Mouse (Mus musculus) cerebellum, postnatal 4 days (tissue): ENCODE data around the gene Gprc5b.

Source experiments
- DNase-seq, 2 experiments: peaks; one replicate each; pipeline ENCODE4 v3.0.0; 2022; ENCODE audit warnings: low spot score in 2 of 2, mixed read lengths in 1 of 2

Gprc5b gene

DNA sequence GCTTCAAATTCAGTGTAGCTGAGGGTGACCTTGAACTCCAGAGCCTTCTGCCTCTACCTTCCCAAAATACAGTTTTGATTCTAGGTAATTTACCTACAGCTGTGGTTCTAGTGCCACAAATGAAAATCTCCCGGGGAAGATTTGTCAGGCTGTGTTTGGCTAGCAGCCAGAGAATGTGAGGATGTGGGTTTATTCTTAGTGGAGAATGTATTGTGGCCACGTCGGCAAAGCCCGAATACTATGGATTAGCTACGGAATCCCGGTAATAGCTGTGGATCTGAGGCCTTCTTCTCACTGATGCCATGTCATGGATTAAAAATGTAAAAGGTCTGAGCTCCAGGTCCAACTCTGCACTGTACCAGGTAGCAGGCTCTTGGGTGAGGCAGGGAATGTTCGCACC lies 45.3 kb downstream of the Gprc5b start:
- DNase-seq: no peak

DNA sequence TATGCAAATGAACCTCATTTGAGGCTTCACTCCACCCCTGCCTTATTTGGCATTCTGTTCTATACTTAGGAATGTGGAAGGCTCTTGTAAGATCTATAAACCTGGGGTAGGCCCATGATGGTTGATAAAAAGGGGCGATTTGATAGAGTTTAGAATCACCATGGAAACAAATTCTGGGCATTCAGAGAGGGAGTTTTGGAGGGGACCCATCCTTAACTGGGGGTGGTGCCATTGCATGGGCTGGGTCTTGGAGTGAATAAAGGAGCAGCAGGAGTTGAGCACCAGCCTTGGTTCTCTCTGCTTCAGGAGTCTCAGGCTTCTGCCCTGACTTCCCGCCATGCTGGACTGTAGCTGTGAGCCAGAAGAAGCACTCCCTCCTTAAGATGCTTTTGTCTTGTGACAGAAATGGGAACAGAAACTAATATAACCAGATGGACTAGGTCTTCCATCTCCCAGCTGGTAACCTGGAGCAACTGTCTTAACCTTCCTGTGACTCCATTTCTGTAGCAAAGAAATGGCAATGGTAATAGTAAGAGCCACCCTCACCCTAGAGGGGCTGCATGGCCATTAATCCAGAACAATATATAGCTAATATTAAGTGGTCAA lies 46.2 kb downstream of the Gprc5b start:
- DNase-seq: no peak

- DNase-seq: no peak
Observed at GRCm38 (mm10) chr7:118947241-118947640, 47.8 kb downstream of the Gprc5b start.

GRCm38 (mm10) chr7:118944884-118945283 lies 50.1 kb downstream of the Gprc5b start:
- no peak for DNase-seq

- DNase-seq: no peak
Observed at GRCm38 (mm10) chr7:118943170-118943569, 51.8 kb downstream of the Gprc5b start.

GRCm38 (mm10) chr7:118942297-118942696 lies 52.7 kb downstream of the Gprc5b start:
- DNase-seq: no peak

- DNase-seq: no peak
Observed at GRCm38 (mm10) chr7:118937469-118938387, 57.3 kb downstream of the Gprc5b start.

- DNase-seq: no peak
Observed at GRCm38 (mm10) chr7:118936844-118937243, 58.2 kb downstream of the Gprc5b start.

GRCm38 (mm10) chr7:118935306-118935705 lies 59.7 kb downstream of the Gprc5b start:
- DNase-seq: no peak

GRCm38 (mm10) chr7:118931502-118932395 lies 63.3 kb downstream of the Gprc5b start:
- no peak for DNase-seq

- no peak for DNase-seq
Observed at GRCm38 (mm10) chr7:118929601-118930311, 65.3 kb downstream of the Gprc5b start.

DNA sequence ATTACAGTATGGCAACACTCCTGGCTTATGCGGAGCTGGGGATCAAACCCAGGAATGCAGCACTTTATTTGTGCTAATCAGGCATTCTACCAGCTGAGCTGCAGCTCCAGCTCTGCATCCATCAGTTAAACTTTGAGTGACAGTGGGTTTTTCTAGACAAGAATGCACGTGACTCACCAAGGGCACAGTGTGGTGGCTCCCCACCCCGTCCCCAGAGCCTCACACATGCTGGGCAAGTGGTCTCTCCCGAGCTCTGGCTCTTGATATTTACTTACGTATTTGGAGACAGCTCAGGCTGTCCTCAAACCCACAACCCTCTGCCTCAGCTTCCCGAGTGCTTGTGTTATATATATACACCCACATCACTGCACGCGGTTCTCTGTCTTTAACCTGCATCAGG lies 66.1 kb downstream of the Gprc5b start:
- no peak for DNase-seq

- no peak for DNase-seq
Observed at GRCm38 (mm10) chr7:118928316-118928715, 66.7 kb downstream of the Gprc5b start.

GRCm38 (mm10) chr7:118927279-118927678 lies 67.7 kb downstream of the Gprc5b start:
- DNase-seq: no peak

DNA sequence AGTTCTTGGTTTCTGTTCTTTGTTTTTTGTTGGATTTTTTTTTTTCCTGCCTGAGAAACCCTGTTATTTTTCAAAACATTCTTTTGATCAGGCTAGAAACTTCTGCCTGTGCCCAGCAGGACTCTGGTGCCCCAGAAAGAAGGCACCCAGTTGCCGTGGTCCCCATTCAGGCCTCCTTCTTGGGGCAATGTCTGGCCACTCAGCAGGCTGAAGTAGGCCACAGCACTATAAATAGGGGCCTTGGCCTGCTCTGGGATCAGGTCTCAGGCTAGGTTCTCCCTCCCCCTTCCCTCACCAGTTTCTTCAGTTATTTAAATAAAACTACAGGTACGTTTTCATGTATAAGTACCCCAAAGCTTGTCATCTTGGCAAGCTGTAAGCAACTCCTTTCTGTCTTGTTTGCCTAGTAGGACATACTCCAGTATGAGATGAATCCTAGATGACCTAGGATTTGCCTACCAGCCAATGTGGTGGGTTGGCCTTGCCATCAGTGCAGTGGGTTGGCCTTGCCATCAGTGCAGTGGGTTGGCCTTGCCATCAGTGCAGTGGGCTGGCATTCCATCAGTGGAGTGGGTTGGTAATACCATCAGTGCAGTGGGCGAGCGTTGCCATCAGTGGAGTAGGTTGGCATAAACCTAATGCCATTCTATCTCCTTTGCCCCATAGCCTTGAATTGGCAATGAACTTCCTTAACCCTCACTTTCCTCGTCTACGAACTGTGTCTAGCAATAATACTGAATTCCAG lies 68.3 kb downstream of the Gprc5b start:
- no peak for DNase-seq

DNA sequence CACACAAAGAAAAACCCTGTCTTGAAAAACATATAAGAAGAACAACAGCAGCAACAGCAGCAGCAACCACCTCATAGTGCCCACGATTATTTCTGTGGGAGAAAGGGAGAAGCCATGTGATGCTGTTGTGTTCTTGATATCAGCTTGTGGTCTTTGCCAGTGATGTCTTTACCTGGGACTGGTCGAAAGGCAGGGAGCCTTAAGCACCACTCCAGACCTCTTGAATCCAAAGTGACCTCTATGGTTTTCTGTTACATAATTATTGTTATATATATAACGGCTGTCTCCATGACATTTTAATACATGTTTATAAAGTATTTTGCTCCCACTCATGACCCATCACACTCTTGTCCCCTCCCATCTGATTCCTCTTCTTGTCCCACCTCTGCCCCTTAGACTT lies 69.5 kb downstream of the Gprc5b start:
- no peak for DNase-seq

DNA sequence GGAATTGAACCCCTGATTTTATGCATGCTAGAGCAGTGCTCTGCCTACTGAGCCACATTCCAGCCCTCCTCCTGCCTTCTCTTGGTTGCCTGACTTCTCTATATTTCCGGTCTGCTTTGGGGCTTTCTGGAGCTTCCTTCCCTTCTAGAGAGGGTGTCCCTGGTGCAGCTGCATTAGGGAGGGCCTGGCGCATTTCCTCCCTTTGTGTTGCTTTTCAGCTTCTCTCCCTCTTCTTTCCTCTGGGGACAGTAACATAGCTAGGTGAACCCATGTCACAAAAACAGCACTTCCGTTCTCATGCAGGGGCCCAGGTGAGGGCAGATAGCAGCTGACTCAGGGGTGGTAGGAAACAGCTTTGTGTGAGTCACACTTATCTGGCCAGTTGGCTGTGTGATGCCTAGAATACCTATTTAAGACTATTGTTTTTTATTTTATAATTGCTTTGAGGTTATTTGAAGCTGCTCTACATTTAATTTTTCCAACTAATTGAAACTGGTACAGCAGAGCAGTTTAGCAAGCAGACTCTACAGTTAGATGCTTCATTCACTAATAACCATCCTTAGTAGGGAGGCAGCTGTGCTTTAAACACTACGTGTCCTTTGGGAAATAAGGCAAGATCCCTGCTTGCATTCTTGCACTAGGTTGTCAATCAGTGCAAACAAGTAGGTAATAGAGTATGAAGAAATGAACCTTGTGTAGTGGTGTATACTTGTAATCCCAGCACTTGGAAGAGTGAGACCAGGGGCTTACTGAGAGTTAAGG lies 72.4 kb downstream of the Gprc5b start:
- DNase-seq: no peak
